Mouse (Mus musculus) hematopoietic stem cell, adult 5-6 weeks (primary cell): ENCODE data around the gene Dus2. TPM values are rescaled to one million over a fixed set of nuclear protein-coding genes. Genes with fewer than 3 reads are reported as not detected.

Source experiments
- ATAC-seq, 2 experiments: fragments of 125-278 bp in 1 of 2; replicated peaks in 1 of 2; 2 replicates each; pipeline ENCODE4 v1.8.0; 2016 to 2017; ENCODE audit warnings: inconsistent platforms in 2 of 2, mild to moderate bottlenecking in 2 of 2, moderate number of reproducible peaks in 2 of 2, low read depth in 1 of 2, moderate TSS enrichment in 1 of 2; ENCODE audit not compliant: low FRiP score in 2 of 2, poor library complexity in 2 of 2, severe bottlenecking in 2 of 2, insufficient read depth in 1 of 2, low TSS enrichment in 1 of 2
- total RNA-seq: library from RNA; stranded (forward); fragments of 172-1452, 232-1000 nt; gene quantifications from 2 replicates; pipeline ENCODE4 v1.2.3, GENCODE M21; 2017

Dus2 gene
- total RNA-seq, 1 experiment from 2014 or later: 14.4 TPM

DNA sequence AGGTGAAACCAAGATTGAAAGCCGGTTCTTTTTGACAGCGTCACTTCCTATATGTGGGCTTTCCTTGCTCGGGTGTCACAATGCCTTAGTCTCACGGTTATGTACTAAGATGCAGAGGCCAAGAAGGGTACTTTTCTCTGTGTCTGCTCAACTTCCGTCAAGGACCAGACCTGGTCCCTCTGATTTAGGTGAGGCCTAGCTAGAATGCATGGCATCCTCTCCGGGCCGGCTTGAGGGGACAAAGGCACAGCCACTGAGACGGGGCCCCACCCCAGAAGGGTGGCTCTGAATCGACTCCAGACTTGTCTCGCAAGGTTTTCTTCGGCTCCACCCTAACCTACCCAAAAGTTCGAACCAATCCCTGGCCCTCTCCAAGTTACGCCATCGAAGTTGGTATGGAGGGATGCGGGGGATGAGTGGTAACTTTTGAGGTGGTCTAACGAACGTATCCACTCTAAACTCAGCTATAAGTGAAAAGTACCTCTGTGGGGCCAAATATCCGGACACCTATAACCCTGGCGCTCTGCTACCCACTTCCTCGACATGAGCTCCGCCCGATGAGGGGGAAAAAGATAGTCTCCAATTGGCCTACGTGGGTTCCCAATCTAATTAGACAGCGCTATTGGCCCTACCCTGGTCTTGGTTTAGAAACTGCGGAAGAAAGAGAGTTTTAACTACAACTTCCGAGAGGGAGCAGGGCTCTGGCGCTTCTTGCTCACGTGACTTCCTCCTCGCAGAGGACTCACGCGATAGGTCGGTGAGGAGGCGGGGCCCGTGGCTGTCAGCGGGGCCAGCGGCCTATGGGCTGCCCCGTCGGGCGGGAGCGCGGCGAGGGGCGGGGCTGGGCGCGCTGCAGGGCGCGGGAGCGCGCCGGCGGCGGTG is 67.8 kb downstream of the Dus2 start, which contains the start of gene Nfatc3:
TSS of gene Nfatc3 (plus strand) at position 110 of the 882 bp plus-strand sequence.
- ATAC-seq: peak; percentile 77 to 88

DNA sequence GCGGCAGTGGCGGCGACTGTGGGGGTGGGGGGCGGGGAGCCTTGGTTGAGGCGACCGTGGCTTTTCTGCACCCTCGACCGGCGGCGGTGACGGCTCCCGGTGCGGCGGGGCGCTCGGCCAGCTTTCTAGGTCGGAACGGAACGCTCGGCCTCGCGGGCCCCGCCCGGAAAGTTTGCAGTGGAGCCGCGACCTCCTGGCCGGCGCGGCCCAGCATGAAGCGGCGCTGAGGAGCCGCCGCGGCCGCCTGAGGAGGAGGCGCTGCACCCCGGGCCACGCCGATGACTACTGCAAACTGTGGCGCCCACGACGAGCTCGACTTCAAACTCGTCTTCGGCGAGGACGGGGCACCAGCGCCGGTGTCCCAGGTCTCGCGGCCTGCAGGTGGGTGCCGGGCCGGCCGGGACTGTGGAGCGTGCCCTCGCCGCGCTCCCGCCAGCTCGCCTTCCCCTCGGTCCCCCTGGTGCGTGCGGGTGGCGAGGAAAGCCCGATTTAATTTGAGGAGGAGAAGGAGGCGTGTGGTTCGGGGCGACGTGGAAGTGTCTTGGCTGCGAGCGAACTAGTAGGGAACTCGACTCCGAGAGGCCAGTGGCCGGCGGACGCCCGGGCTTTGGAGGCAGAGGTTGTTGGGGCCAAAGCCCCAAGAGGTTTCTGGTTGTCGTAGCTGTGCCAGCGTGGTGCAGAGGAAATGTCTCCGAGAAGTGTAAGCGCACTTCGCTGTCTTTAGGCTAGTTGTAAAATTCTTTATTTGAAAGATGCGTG is 68.7 kb downstream of the Dus2 start:
- no peak for ATAC-seq

DNA sequence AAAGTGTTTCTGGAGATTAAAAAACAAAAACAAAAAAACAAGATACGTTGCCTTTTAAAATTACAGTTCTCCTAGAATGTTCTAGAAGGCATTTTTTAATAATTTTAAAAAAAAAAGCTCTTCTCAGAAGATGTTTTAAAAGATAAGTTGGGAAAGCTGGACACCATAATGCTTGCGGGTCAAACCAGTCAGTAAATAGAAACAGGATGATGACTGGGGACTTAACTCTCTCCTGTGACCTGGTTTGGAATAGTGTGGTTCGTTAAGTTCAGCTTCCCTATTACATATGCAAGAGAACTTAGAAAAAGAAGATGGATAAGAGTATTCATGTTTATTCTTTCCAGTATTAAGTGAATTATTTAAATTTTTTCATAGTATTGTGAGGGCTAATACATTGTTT is 69.4 kb downstream of the Dus2 start:
- ATAC-seq: no peak

DNA sequence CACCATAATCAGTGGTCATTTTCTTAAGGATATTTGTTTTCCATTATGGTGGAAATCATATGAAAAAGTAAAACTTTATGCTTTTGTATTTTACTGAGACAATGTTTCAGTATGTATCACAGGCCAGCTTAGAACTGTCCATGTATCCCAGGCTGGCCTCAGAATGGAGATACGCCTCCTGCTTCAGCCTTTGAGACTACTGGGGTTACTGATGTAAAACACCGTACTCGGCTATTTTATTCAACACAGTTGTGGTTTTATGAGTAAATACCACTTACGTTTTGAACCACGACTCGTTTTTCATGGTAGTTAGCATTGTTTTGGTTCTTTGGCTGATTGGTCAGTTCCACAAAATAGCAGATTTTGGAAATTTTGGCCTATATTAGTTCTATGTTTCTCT is 70.5 kb downstream of the Dus2 start:
- ATAC-seq: no peak

DNA sequence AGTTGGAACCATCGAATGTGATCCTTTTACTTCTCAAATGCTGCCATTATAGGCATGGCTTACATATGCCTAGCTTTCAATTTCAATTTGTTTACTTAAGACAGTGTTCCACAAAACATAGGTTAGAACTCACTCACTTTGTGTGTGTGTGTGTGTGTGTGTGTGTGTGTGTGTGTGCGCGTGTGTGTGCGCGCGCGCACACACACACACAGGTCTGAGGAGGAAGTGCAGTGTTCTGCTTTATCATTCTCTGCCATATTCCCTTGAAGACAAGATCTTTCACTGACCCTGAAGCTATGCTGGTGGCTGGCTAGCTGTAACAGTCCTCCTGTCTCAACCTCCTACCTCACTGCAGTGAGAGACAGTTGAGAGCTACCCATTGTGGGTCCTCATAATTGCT is 71.9 kb downstream of the Dus2 start:
- ATAC-seq: no peak

DNA sequence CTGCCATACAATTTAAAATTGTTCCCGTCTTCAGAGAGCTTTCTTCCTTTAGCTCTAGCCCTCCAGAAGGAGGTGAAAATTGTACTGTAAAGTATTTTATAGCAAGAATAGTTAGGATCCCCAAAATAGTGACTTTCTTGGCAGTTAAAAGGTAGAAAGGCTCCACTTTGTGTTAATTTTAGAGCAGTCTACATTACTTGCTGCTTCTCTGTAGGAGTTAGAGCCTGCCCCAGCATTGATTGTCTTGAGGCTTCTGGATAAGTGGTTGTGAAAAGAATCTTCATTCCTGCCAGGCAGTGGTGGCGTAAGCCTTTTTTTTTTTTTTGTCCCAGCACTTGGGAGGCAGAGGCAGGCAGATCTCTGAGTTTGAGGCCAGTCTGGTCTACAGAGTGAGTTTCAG is 75.6 kb downstream of the Dus2 start:
- ATAC-seq: no peak

DNA sequence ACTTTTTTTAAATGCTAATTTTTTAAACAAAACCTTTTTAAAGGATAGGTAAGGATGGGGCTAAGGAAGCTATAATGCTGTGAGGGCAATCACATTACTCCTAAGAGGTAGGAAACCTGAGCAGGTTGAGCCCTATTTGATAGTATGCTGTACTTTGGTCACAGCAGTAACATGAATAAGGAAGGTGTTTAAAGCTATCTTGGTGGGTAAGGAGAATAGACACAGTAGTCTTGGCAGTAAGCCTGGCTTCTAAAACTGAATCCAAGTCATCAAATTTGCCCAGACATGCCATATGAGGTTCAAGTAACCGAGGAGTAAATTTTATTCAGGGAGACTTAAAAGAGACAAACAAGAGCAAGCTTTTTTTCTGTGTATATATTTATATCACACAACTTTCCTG is 78.4 kb downstream of the Dus2 start:
- no peak for ATAC-seq

DNA sequence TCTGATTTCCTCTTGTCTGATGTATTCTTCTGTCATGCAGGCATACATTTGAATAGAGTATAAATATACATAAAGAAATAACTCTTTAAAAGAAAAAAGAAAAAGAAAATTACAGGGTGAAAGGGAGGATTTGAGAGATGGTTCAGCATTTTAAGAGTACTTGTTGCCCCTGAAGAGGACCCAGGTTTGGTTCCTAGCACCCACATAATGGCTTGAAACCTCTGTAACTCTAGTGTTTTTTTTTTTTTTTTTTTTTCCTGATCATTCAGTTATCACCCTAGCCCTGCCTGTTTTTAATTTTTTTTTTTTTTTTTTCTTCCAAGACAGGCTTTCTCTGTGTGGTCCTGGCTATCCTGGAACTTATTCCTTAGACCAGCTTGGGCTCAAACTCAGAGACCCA is 81.0 kb downstream of the Dus2 start:
- ATAC-seq: no peak

DNA sequence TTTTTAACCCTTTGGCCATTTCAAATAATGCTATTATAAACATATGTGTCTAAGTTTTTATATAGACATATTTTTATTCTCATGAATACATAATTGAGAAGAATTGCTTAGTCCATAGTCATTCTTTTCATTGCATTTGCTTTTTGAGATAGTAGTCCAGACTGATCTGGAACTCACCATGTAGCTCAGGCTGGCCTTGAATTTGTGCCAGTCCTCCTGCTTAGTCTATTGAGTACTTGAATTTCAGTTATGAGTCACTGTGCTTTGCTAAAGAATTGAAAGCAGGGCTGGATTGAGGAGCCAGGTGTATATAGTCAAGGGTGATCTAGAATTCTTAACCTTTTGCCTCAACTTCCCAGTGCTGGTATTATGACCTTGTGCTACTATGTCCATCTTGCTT is 83.1 kb downstream of the Dus2 start:
- ATAC-seq: no peak

DNA sequence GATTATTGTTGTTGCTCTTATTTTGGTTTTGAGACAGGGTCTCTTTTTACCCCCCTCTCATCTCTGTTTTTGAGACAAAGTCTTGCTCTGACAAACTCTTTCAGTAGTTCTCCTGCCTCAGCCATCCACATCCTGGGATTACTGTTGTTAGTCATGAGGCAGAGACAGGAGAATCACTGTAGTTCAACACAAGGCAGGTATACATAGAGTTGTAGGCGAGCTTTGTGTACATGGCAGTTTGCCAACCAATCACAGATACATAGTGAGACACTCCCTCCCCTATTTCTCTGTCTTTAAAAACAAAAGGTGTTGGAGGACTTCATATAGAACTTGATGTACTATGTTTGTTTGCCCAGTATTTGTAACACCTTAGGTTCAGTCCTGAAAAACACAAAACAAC is 83.5 kb downstream of the Dus2 start:
- ATAC-seq: no peak

DNA sequence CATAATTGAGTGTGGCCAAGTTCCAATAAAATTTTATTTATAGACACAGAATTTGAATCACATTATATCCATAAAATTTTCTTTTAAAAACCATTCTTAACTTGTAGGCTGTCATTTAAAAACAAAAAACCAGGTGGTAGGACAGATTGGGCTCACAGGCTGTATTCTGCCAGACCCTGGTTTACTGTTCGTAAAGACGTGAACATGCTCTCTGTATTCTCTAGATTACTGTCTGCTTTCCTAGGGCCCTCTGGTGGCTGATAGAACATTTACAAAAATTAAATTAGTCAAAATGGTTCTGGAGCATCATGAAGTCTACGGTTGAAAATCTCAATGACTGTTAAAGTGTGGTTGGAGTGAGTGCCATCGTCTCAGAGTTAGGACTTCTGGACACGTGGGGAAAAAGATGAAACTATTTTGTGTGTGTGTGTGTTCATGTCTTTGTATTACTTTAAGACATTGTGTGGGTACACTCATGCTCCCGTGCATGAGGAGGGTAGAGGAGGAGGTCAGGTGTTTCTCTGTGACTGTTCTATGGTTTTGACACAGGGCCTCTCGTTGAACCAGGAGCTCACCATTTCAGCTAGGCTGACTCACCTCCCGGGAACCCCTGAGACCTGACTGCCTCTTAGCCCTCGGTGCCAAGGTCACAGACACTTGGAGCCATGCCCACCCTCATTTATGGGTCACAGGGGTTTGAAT is 84.2 kb downstream of the Dus2 start:
- 0 out of 4 replicates have a peak, but pooled peaks have one; percentile 42 to 49 for ATAC-seq

DNA sequence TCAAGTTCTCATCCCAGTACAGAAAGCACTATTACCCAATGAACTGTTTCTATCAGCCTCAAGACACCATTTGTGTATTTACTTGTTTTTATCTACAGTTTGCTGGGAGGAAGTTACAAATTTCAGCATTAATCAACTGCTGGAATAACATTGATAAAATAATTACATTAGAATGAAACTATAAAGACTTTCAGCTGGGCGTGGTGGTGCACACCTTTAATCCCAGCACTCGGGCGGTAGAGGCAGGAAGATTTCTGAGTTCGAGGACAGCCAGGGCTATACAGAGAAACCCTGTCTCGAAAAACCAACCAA is 84.7 kb downstream of the Dus2 start:
- no peak for ATAC-seq

DNA sequence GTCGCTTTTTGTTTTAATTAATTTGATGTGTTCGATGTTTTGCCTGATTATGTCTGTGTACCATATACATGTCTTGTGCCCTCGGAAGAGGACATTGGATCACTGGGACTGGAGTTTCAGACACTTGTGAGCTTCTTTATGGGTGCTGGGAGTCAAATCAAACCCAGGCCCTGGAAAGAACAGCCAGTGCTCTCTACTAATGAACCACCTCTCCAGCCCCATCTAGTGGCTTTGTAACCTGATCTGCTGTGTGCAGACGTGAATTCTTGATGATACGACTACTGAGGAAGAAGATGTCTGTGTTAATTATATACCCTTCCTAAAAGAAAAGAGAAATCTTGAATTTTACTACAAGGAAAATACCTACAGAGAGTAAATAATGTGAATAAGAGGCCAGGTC is 85.5 kb downstream of the Dus2 start:
- ATAC-seq: 0 out of 4 replicates have a peak, but pooled peaks of 1 of the 2 experiments have one; percentile 58

DNA sequence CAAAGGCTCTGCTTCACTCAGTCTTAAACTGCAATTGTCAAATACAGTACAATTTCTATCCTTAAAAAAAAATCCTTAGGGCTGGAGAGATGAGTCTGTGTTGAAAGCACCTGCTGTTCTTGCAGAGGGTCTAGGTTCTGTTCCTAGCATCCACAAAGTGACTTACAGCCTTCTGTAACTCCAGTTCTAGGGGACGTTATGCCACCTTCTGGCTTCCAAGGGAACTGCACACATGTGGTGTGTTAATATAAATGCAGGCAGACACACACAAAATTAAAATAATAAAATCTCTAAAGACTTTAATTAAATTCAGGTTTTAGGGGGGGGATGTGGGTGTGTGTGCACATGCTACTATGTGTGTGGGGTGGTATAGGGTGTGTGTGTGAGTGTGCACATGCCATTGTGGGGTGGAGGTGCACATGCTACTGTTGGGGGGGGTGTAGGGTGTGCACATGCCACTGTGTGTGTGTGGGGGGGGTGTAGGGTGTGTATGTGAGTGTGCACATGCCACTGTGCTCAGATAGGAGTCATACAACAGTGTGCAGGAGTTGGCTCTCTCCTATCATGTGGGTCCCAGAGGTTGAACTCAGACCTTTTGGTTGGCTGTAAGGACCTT is 86.4 kb downstream of the Dus2 start:
- no peak for ATAC-seq

DNA sequence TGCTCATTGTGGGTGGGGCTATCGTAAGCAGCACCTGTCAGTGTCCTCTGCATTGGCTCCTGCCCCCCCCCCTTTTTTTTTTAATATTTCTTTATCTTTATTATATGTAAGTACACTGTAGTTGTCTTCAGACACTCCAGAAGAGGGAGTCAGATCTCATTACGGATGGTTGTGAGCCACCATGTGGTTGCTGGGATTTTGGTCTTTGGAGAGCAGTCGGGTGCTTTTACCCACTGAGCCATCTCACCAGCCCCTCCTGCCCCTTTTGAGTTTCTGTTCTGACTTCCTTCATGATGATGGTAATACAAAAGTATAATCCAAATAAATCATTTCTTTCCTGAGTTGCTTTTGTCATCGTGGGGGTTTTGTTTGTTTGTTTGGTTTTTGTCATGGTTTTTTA is 111.2 kb downstream of the Dus2 start:
- no peak for ATAC-seq
